Mouse (Mus musculus): ENCODE measurements around the gene Cog1.
"Not testable (repeated sequence)": the region's sequence is repeated elsewhere in the genome, so short reads cannot be mapped to it uniquely, and the experiment has no call there.

The Cog1 gene

GRCm38 (mm10) chr11:113631862-113632261 is 17.1 kb upstream of the Cog1 start:
- DNase-seq (ENCODE audit: low spot score in 2 of 2): no peak

- no peak for DNase-seq (ENCODE audit: low spot score in 2 of 2)
These were observed 16.7 kb upstream of the Cog1 start for GRCm38 (mm10) chr11:113632303-113632702.

GRCm38 (mm10) chr11:113633398-113633797 is 15.6 kb upstream of the Cog1 start:
- no peak for DNase-seq (ENCODE audit: low spot score in 2 of 2)

- no peak for DNase-seq (ENCODE audit: low spot score in 2 of 2)
These were observed 14.3 kb upstream of the Cog1 start for GRCm38 (mm10) chr11:113634699-113635121.

- DNase-seq (ENCODE audit: low spot score in 2 of 2): no peak
These were observed 10.3 kb upstream of the Cog1 start for GRCm38 (mm10) chr11:113638680-113639079.

- no peak for DNase-seq (ENCODE audit: low spot score in 2 of 2)
These were observed 3.8 kb upstream of the Cog1 start for GRCm38 (mm10) chr11:113645181-113645580.

- peak; percentile 77 to 87 for DNase-seq (ENCODE audit: low spot score in 2 of 2)
These were observed 817 bp upstream of the Cog1 start for GRCm38 (mm10) chr11:113648152-113648551.

- DNase-seq (ENCODE audit: low spot score in 2 of 2): peak in 1 of 2 experiments; percentile 74
These were observed 613 bp downstream of the Cog1 start, which contains the start of gene Slc39a11 for GRCm38 (mm10) chr11:113649353-113650210. Gene Slc39a11, minus strand, starts transcription at chr11:113650079.

GRCm38 (mm10) chr11:113651206-113651906 is 2.4 kb downstream of the Cog1 start:
- DNase-seq (ENCODE audit: low spot score in 2 of 2): no peak

GRCm38 (mm10) chr11:113651907-113652273 is 2.9 kb downstream of the Cog1 start:
- no peak for DNase-seq (ENCODE audit: low spot score in 2 of 2)

GRCm38 (mm10) chr11:113652516-113652915 is 3.5 kb downstream of the Cog1 start:
- DNase-seq (ENCODE audit: low spot score in 2 of 2): no peak

- no peak for DNase-seq (ENCODE audit: low spot score in 2 of 2)
These were observed 5.1 kb downstream of the Cog1 start for GRCm38 (mm10) chr11:113654105-113654504.

GRCm38 (mm10) chr11:113654561-113655270 is 5.7 kb downstream of the Cog1 start:
- DNase-seq (ENCODE audit: low spot score in 2 of 2): peak in 1 of 2 experiments; percentile 68

GRCm38 (mm10) chr11:113656511-113656932 is 7.6 kb downstream of the Cog1 start:
- DNase-seq (ENCODE audit: low spot score in 2 of 2): no peak

- no peak for DNase-seq (ENCODE audit: low spot score in 2 of 2)
These were observed 8.3 kb downstream of the Cog1 start for GRCm38 (mm10) chr11:113657221-113657620.

GRCm38 (mm10) chr11:113658319-113658718 is 9.3 kb downstream of the Cog1 start:
- no peak for DNase-seq (ENCODE audit: low spot score in 2 of 2)

GRCm38 (mm10) chr11:113658763-113659162 is 9.8 kb downstream of the Cog1 start:
- DNase-seq (ENCODE audit: low spot score in 2 of 2): no peak

- DNase-seq (ENCODE audit: low spot score in 2 of 2): not testable (repeated sequence)
These were observed 11.2 kb downstream of the Cog1 start for GRCm38 (mm10) chr11:113660213-113660612.

GRCm38 (mm10) chr11:113660940-113661339 is 12.0 kb downstream of the Cog1 start:
- no peak for DNase-seq (ENCODE audit: low spot score in 2 of 2)

GRCm38 (mm10) chr11:113661835-113662351 is 12.9 kb downstream of the Cog1 start:
- no peak for DNase-seq (ENCODE audit: low spot score in 2 of 2)

GRCm38 (mm10) chr11:113664279-113664678 is 15.3 kb downstream of the Cog1 start:
- DNase-seq (ENCODE audit: low spot score in 2 of 2): no peak

GRCm38 (mm10) chr11:113666205-113666604 is 17.2 kb downstream of the Cog1 start:
- no peak for DNase-seq (ENCODE audit: low spot score in 2 of 2)

All from right cerebral cortex, adult 2 months (tissue).